Mouse (Mus musculus): ENCODE results near the gene Rsrc2.

GRCm38 (mm10) chr5:123700625-123701024 is 48.6 kb downstream of the Rsrc2 start:
- TF ChIP-seq CTCF (conservative IDR thresholded peaks at IDR 0.05; ENCODE audit: low read length) (no peak), POU5F1 (IDR thresholded peaks at IDR 0.05; ENCODE audit: borderline replicate concordance, low read length) (no peak)

All from E14TG2a.4 (cell line).